Mouse (Mus musculus): ENCODE data around the gene Zfp354b.

Zfp354b gene

DNA sequence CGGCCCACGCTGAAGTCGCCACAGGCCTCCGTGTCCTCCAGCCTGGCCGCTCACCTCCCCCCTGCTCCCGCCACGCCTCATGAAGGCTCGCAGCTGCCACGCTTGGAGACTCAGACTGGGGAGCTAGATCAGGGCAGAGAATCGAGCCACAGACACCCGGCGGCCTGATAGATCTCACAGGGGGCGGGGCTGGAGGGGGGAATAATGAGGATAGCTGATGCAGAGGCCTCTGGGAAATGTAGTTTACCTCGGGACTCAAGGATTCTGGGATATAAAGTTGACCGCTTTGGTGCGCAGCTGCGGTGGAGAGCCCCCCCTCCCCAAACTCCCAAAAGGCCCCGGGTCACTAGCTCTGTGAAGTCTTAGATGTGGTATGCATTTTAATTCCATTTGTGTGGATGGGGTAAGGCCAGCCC is at the start of gene Zfp354b:
Zfp354b (minus strand) TSS at position 183 of the 416 bp plus-strand sequence.
- DNase-seq = peak; percentile 42

DNA sequence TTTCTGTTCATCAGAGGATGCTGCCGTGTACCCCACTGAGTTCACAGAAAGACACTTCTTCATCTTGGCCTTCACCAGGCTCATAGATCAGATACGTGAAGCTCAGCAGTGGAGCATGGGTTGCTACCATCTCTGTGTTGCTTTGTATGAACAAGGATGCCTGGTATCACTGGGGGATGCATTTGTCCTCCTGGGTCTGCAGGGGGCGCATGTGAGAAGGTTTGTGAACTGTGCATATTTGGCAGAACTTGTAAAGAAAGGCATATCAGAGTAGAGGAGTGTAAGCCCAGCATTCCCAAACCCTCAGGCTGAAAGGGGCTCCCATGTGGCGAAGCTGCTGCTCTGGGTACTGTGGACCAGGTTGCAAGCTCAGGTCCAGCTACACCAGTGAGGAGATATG is 45.8 kb upstream of the Zfp354b start:
- DNase-seq = no peak

DNA sequence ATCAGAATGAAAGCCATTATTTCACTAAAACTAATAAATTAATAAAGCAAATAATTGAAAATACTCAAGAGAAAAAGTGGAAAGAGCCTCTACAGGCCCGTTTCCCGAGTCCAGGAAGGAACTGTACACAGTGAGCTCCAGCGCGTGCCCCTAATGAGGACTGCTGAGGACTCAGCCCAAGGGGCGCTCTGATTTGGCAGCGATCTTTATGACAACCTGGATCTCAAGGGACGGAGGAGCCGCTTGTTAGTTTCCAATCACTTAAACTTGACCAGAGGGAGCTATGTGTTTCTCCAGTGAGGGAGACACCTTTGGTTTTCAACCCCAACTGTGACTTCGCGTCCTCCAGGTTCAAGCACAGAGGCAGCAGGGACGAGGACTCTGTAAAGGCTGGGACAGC is 34.8 kb upstream of the Zfp354b start, which contains the start of gene Olfr1378:
Olfr1378 (plus strand) TSS at position 301 of the 400 bp plus-strand sequence.
- DNase-seq = no peak

DNA sequence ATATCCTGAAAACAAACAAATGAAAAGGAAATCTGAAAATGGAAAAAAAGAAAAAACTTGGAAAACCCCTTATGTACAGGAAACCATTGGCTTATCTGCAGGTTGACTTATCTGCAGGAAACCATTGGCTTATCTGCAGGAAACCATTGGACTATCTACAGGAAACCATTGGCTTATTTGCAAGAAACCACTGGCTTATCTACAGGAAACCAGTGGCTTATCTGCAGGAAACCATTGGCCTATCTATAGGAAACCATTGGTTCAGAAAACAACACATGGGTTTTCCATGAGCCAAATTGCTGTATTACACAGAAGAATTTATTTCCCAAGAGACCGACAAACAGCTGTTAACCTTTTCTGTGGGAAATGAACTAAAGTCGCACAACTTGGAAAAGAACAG is 33.5 kb upstream of the Zfp354b start:
- no peak for DNase-seq

DNA sequence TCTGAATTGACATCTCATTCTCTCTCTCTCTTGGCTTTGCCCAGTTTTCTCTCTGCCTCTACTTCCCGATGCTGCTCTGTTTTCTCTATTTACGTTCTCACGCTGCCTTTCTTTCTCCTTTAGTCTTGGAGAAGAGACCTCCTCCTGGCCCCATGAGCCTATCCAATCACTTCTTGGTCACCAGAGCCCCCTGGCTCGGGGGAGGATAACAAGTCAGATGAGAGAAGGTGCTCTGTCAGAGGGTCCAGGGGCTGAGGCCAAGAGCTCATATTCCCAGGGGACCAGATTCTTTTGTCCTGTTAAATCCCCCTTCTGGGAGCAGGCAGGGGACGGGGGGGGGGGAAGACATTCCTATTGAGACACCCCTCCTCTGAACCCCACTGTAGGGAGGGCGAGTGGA is 22.2 kb upstream of the Zfp354b start, which contains the start of gene Prop1:
Prop1 (minus strand) TSS at position 101 of the 400 bp plus-strand sequence.
- DNase-seq = no peak

DNA sequence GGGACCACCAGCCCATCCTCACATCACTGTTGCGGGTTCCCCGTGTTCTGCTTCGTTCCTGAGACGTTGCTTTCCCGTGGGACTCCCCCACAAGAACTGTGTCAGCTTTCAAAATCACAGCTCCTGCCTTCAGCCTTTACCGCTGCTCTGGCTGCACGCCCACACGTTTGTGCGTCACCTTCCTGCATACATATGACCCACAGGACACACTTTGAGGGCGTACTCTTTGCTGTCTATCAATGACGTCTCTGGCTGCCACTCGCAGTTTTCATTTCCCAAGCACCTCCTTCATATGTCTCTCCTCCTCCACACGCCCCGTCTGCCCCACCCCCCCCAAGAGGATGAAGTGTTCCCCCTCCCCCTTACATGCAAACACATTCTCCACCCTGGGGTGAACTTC is 20.9 kb upstream of the Zfp354b start:
- DNase-seq = no peak

DNA sequence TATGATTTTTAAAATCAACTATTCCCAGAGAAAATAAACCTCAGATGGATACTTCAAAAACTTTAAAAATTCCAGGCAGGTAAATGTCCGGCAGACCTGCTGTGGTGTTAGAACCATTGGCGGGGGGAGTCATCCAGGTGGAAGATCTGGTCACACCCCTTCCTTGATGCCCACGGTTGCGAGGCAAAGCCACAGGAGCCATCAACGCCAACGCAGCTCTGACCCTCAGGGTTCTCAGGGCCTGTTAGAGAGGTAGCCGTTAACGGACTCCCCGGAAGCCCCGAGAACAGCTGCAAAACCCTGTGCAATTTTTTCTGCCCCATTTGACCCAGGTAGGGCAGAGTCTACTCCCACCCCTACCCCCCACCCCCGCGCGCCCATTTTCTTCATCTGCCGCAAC is 12.1 kb upstream of the Zfp354b start, which contains the start of gene 4933414I15Rik:
4933414I15Rik (minus strand) TSS at position 260 of the 400 bp plus-strand sequence.
- no peak for DNase-seq

DNA sequence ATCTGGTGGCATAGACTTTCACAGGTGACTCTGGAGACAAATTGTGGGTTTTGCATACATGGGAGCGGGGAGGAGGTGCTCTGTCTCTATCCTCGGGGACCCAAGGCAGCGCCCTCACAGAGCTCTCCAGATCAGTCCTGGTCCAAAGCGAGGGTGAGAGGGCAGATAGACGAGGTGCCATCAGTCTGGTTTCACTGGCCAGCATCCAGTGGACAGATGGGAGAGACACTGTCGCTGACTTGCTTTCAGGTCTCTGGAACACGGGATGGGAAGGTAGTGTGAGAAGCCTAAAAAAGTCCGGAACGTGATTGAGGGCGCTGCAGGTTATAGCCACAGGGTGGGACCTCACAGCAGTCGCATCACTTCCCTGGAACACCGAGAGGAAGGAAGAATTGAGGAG is 11.0 kb upstream of the Zfp354b start:
- DNase-seq = no peak

DNA sequence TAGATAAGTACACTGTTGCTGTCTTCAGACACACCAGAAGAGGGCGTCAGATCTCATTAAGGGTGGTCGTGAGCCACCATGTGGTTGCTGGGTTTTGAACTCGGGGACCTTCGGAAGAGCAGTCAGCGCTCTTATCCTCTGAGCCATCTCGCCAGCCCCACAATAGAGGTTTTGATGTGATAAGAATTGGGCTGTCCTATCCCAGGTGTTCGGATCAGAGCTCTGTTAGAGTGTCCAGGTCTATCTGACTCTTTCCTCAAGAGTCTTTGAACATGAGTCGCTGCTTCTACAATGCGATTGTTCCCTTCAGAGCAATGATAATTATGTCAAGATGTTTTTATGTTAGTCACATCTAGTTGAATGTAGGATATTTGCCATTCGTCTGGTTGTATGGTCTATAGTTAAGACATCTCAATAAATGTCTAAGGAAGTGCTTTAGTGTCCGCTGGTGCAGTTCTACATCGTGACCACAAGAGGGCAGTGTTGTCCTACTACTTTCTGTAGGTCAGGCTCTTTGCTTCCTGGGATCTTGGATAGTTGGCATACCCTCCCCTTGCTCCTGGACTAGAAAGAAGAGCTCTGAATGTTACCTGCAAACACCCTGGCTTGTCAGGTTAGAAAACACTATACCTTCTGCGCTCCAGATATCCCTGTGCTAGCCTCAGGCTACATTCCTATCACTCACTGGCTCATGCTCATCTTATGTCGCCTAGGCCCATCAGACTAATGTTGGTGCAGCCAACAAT is 8.4 kb upstream of the Zfp354b start:
- no peak for DNase-seq

DNA sequence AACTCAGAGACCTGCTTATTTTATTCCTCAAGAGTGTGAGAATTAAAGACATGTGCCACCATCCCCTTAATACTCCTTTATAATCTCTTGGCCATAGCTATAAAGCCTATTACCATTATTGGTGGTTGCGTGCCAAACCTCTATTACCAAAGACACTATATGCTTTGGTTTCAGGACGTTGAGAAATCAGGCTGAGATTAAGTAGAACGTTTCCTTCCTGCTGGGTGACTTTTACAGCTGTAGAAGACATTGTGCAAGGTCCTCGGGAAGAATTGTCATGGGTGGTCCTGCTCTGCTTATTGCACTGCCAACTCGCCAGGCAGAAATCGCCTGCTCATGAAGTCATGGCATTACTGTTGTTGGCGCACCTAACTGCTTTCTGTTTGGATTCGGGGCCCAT is 7.0 kb upstream of the Zfp354b start:
- DNase-seq = no peak

DNA sequence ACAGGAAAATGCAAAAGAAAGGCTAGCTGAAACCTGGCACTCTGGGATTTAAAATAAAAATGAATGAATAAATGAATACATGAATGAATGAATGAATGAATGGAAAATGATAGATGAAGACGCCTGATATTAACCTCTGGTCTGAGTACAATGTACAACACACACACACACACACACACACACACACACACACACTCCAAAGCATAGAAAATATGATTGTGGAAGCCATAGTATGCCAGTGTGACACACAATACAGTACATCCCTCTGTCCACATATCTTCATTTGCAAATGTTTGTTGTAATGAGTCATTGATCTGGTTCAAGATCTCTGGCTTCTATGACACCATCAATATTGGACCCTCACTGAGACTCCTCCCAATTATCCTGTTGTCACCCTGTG is 607 bp upstream of the Zfp354b start:
- no peak for DNase-seq

DNA sequence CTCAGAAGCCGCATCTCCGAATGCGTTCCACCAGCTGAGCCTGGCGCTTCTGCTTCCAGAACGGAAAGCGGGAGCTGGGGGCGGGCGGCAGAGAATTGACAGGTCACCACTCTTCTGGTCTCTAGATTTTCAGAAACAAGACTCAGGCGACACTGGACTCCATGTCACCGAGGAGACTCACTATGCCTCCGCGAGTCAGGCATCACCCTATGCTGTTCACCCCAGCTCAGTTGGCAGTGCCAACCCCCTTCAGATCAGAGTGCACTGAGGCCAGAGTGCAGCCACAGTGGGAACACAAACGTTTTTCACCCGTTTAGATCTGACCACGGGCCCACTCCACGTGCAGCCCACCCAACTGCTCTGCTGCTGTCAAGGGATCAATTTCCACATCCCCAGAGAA is 412 bp downstream of the Zfp354b start:
- no peak for DNase-seq

DNA sequence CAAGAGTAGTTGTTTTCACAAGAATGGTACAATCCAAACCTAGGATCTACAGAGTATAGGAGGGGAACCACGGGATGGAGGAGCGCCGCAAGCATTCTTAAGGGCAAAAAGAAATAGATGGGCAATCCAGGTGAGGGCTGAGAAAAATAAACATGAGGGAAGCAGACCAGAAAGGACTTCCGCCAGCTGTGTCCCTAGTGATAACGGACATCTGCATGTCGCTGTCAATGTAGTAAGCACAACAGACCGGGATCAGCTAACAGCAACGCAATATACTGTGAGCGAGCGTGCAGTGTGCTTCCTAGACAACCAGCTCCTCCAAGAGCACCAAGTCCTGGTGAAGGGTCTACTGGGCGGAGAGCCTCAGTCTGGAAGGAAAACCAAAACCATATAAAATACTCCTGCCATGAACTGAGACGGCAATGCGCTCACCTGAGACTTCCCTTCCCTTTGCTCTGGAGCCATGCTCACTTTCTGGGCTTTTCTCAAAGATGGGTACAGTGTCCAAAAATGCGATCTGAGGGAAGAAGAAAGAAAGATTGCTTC is 891 bp downstream of the Zfp354b start:
- DNase-seq = no peak

DNA sequence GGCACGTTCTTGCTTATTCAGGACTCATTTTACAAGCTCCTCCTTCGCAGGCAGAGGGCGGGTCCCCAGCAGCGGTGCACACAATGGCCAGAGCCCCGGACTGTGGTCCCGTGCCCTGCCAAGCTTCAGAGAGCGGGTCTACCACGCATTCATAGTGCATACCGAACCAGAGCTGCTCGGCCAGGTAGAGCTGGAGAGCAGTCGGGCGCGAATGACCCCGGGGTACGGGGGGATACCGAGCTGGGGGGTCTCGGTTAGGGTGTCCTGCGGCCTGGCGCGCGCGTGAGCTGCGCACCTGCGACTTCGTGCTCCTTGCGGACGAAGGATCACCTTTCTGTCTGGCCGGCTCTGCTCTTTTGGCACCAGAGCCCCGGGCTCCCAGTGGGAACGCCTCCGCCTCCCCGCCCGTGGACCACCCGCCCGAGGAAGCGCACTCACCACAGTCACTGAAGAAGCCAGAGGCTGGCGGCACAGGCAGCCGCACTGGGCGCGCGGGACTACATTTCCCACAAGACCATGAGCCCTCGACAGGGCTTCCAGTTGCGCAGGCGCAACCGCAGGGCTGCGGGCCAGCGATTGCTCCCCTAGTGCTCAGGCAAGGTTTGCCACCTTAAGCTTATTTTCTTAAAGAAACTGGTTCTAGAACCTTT is 15.6 kb downstream of the Zfp354b start, which contains the start of gene Zfp2:
Zfp2 (minus strand) TSS at position 495 of the 650 bp plus-strand sequence.
- DNase-seq = peak; percentile 88

DNA sequence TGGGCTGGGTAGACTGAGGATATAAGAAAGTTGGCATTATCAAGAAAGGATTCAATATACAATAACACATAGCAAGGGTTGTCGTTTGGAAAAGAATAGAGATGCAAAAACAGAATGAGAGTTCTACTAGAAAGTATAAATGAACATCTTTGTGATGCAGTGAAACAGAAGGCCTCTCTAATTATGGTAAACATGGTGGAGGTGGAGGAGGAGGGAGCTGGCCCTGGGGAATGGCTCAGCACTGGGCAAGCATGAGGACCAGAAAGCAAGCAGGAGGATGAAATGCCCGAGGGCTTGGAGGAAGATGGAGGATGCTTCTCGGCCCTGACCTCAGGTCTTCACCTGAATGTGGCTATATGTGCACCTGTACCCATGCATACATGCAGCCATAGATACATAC is 17.0 kb downstream of the Zfp354b start:
- no peak for DNase-seq

DNA sequence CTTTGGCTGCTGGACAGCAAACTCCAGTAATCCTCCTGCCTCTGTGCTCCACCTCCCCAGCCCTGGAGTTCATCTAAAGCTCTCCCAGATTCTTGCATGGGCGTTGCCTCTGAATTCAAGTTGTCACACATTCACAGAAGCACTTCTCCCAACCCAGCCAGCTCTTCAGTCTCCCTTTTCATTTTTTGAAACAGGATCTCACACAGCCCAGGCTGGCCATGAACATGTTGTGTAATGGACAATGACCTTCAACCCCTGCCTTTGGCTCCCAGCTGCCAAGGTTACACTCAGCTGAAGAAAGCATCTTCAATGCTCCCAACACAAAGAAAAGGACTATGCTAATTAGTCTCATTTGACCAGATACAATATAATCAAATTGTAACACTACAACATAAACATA is 18.1 kb downstream of the Zfp354b start:
- no peak for DNase-seq

DNA sequence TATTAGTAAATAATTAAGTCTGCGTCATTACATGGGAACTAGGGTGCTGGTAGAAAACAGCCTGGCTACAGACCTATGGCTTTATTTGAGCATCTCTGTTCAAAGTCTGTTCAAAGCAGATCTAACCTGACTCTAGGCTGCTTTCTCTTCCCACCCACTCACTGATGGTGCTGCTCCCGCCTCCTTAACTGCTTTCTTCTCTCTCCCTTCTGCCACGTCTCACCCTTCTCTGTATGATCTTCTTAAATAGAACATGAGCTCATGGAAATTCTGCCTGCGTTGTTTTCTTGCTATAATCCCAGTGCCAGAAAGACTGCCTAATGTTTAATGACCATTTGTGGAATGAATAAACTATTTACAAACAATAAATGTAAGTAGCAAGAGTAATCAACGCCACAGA is 23.3 kb downstream of the Zfp354b start:
- no peak for DNase-seq

DNA sequence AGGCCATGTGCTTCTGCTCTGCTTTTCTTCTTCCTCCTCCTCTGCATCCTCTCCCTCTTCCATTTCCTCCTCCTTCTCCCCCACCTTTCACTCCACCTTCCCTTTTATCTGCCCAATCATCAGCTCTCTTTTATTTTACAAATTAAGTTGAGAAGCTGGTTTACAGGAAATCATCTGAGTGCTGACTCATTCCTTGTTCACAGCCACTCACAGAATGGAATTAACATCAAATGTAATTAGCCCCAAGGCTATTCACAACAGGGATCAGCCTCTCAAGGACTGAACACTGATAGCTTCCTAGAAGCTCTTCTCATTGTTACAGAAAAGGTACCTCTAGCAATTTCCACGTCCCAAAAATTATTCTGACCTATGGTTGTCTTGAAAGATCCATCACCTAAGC is 34.1 kb downstream of the Zfp354b start:
- no peak for DNase-seq

DNA sequence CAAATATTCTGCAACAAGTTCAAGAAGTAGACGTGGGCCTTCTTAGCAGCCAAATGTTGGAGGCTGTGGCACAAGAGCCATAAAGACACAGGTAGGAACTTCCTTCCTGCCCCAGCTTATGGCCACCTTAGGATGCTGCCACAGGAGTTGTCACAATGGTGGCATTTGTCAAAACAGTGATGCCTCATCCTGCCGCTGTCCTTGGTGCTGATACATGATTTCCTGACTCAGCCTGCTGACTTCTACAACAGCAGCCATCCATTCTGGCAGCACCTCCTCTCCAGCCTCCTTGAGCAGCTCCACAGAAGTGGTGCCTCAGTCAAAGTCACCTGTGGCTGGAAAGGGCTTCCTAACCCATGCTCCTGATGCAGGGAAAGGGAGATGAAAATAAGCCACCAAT is 39.0 kb downstream of the Zfp354b start:
- DNase-seq = peak; percentile 14

DNA sequence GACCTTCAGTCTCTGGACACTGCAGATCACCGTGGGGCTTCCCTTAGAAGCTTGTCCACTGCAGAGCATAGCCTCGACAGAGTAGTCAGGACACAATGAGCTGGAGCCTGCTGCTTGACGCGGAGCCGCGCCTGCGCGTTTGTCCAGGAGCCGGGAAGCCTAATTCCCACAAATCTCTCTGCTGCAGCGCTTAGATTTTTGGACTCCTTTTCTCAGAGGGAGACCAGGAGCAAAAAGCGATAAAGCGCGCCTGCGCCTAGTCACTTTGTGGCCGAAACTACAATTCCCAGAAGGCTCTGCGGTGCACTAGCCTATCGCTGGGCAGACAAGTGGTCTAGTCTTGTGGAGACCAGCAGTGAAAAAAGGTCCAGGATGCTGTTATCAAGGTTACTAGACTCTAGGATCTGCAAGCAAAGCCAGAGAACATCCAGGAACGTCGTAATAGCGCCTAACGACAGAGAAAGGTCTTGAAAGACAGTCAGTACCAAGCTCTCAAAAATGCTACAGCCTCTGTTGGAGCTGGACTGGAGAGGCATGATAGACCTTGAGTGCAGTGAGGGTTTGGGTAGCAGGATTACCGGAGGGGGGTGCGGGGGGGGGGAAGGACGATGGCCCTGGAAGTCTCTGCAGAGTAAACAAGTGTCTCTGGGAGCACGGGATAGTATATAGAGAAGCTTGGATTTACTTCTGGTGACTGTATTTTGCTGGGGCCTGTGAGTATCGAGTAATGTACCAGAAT is 43.9 kb downstream of the Zfp354b start, which contains the start of gene Zfp454:
Zfp454 (minus strand) TSS at position 262 of the 739 bp plus-strand sequence.
- DNase-seq = peak; percentile 8

DNA sequence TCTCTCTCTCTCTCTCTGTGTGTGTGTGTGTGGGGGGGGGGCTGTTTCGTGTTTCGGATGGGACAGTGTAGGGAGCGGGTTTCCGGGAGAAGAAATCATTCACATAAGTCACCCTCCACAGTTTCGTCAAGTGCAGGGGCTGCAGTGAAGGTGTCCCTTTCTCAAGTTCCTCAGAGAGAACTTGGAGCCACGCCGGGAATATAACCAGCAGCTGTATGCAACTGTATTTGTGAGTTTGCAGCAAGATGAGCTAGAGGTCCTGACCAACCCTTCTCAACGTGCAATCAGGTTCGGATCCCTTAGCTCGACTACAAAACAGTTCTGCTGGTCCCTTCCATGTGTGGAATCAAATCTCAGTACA is 44.5 kb downstream of the Zfp354b start:
- no peak for DNase-seq

DNA sequence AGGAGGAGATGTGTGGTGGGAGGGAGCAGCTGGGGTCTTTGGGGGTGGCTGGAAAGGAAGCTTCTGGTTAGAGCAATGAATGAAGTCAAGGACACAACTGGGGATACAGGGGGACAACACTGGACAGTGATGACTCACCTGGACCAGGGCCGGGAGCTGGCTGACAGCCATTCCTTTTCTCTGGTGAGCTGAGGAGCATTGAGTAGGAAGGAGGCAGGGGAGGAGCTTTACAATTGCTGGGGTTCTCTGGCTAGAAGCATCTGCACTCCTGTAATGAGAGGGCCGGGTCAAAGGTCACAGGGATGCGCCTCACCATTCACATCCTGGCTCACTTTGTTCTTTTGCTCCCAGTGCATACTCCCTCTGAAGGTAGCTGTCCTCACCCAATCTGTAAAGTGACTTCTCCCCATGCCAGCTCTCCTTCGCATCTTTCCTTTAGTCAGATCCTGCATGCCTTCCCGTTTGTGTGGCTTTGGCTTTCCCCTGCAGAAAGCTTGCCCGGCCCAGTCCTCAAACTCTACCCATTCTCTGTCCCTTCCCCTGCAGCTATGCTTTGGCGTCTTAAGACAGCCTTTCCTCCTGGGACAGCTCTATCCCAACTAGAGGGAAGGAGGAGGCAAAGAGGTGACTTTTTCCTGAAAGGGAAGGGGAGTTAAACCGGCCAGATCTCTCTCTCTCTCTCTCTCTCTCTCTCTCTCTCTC is 45.1 kb downstream of the Zfp354b start:
- DNase-seq = no peak

DNA sequence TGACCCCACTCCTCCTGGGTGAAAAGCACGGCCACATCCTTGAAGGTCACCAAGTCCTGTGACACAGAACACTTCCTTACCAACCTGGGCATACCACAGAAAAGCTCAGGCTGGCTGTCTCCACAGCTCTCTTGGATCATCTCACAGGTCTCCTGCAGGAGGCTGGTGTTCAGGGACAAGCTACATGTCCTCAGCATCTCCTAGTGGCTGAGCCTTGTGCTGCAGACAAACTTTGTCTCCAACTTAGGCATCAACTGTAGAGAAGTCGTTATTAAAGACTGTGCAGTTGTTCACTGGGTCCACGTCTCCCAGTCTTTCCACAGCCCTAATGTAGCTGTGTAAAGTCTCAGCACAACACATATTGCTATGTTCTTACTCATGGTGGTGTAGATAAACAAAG is 47.7 kb downstream of the Zfp354b start:
- peak; percentile 6 for DNase-seq

Measured in thymus, postnatal 25 days (tissue).